Mouse (Mus musculus) monocyte, adult 5-6 weeks (primary cell): ENCODE measurements around the gene Pon2. TPM values are rescaled to one million over a fixed set of nuclear protein-coding genes. Genes with fewer than 3 reads are reported as not detected.

Source experiments
- ATAC-seq: fragments of 153-309, 156-312 bp; replicated peaks from 2 replicates; pipeline ENCODE4 v1.8.0; 2017; ENCODE audit warnings: mild to moderate bottlenecking; ENCODE audit not compliant: low TSS enrichment, insufficient number of reproducible peaks, severe bottlenecking, poor library complexity, low FRiP score
- total RNA-seq: library from RNA; stranded (forward); fragments of 200-1000, 200-491, 200-594 nt; gene quantifications from 3 replicates; pipeline ENCODE4 v1.2.3, GENCODE M21; 2017

The Pon2 gene
- total RNA-seq, 1 experiment from 2014 or later: 68.1 TPM

DNA sequence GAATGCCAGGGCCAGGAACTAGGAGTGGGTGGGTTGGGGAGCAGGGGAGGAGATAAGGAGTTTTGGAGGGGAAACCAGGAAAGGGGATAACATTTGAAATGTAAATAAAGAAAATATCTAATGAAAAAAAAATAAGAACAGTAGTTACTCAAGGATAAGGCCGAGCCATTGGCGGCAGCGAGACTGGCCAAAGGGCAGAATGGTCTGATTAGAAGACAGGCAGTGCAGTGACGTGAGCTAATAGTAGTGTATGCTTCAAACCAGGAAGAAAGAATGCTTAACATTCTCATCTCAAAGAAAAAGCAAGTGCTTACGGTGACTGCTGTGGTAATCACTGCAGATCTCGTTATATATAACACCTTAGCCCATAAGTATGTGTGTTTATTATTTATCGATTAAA is 2.2 kb downstream of the Pon2 start:
- no peak for ATAC-seq

GRCm38 (mm10) chr6:5294659-5295449 is 3.4 kb downstream of the Pon2 start:
- no peak for ATAC-seq

DNA sequence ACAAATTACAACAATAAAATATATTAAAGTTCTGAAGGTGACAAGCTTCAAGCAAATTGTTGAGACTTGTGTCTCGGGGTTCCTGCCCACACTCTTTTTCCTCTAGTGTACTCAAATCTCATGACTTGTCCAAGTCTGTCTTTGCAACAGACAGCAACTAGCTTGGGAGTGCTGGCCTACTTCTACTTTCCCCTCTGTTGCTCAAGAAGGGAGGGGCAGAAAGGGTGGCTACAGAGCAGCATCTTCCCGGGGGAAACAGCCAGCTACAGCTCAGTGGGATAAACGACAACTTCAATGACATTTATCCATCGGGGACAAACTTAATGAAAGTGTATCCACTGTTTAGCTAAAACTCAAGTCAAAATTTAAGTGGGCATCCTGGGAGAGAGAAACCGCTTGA is 5.4 kb downstream of the Pon2 start:
- no peak for ATAC-seq

DNA sequence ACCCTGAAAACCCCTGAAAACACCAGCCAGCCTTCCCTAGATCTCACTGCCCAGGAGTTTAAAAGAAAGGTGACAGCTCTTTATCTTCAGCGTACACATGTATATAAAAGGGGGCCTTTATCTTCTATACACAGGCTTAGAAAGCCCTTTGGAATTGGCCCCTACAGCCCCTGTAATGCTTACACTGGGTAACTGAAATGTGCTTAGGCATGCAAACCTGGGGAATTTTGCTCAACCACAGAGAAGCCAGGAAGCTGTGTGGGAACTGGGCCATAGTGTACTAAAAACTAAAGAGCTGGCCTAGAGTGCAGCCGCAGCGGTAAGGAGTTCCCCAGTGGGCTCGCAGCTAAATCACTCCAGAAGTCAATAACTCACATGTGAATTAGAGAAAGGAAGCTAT is 6.8 kb downstream of the Pon2 start:
- no peak for ATAC-seq

GRCm38 (mm10) chr6:5287919-5288318 is 10.3 kb downstream of the Pon2 start:
- no peak for ATAC-seq

DNA sequence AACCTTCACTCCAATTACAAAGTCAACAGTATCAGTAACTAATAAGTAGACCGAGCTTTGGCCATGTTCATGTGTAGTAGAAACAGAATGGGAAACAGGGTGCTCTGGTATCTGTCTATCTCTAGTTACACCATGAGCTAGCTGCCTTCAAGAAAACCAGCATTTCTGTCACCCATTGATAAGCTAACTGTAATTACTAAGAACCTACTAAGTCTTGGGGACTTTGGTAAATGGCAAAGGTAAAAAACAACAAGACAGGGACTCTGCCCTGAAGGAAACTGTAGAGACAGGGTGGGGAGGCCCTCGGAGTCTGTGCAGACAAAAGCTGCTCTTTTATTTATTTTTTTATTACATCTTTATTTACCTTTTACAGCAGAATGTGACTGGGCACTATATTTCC is 10.9 kb downstream of the Pon2 start:
- ATAC-seq: no peak

GRCm38 (mm10) chr6:5282418-5282817 is 15.8 kb downstream of the Pon2 start:
- ATAC-seq: no peak

- no peak for ATAC-seq
Observed at GRCm38 (mm10) chr6:5280576-5281305, 17.5 kb downstream of the Pon2 start.

DNA sequence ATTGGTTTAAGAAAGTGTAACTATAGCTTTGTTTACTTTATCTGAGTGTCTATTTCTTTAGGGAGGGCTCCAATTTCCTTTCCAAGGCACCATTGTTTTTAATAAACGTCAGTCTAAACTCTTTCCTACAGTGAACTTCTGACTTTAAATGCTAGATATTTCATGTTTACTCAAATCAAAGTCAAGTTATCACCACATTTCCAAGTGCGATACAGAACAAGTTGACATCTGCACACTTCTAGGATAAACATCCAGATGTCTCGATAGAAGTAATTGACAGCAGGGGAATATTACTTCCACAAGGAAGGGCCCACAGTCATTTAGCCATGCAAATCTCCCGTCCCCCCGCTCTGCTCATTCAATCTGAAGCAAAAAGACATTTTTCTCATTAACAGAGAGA is 20.3 kb downstream of the Pon2 start:
- no peak for ATAC-seq

- ATAC-seq: no peak
Observed at GRCm38 (mm10) chr6:5269641-5270040, 28.6 kb downstream of the Pon2 start.

GRCm38 (mm10) chr6:5264793-5265192 is 33.5 kb downstream of the Pon2 start:
- ATAC-seq: no peak

GRCm38 (mm10) chr6:5263250-5263999 is 34.8 kb downstream of the Pon2 start:
- ATAC-seq: no peak

GRCm38 (mm10) chr6:5262322-5263249 is 35.7 kb downstream of the Pon2 start:
- ATAC-seq: no peak

DNA sequence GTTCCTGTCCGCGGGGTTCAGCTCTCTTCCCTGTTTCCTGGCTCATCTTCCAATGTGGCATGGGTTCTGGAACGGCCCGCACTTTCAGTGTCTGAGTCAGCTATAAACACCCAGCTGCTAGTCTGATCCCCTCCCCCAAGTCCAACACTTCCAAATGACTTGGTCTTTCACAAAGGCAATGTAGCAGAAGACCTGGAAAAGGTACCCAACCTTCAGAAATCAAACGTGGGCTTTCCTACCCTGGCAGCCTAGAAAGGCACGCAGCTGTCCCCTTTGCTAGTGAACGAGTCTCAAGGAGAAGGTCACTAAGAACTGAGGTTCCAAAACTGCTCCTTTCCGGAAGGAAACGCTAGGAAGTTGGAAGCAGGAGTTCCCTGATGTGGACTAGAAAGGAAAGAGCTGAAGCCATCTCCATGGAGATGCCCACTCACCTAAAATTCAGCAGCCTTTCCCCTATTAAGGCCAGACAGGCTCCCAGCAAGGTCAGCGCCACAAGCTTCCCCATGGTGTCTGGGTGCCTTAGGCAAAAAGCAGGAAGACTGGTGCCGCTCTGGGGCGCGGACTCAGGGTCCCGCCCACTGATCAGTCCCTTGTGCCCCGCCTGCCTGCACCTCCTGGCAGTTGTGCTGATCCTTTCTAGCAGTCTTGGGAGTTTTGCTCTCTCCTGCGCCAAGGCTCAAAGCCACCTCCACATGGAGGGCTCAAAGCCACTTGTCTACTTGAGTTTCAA is 42.4 kb downstream of the Pon2 start, which contains the start of gene Pon3:
Gene Pon3, minus strand, starts transcription at position 565 of the 730 bp plus-strand sequence.
- ATAC-seq: peak; percentile 83

GRCm38 (mm10) chr6:5255291-5255690 is 43.0 kb downstream of the Pon2 start:
- ATAC-seq: no peak

GRCm38 (mm10) chr6:5254869-5255268 is 43.4 kb downstream of the Pon2 start:
- no peak for ATAC-seq

DNA sequence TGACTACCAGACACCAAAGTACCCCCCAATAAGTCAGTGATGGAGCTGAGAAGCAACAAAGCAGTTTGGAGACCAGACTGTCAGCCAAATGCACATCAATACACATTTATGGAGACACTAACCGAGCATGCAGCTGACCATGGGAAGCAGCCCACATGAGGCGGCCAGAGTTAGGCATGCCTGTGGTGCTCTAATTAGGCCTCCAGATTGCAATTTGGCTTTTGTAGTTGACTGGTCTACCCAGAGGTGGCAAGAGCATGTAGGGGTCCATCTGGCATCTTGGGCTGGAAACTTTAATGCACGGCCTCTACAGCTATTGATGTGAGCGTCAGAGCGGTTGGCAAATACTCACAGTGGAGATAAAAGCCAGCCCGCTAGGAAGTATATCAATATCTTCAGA is 52.3 kb downstream of the Pon2 start:
- no peak for ATAC-seq

DNA sequence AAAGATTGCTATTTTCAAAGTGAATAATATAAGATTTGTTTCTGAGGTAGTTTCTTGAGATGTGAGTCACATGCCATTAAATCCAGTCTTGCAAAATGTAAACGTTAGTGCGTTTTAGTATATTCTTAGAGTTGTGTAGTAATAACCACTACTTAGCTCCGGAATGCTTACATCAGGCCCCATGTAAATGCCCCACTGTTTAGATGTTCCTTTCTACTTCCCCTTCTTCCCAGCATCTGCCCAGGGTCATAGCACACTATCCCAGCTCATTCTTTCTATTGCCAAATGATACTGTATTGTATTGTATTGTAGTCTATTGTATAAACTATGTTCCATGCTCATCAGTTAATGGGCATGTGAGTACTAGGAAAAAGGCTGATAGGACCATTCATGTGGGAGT is 59.5 kb downstream of the Pon2 start:
- no peak for ATAC-seq
